Mouse (Mus musculus): Measurements from ENCODE around the gene Hdac9.

- no peak for TF ChIP-seq POLR2A (IDR thresholded peaks at IDR 0.05; ENCODE audit: extremely low read depth, insufficient read depth, low read length)
- TF ChIP-seq CTCF (IDR thresholded peaks at IDR 0.05; ENCODE audit: low read depth, low read length) = no peak
Measured at GRCm38 (mm10) chr12:34342761-34343160, 574.1 kb downstream of the Hdac9 start.

Data from liver, adult 2 months (tissue).